Mouse (Mus musculus): ENCODE data around the gene Lzic. TPM values are rescaled to one million over a fixed set of nuclear protein-coding genes. Genes with fewer than 3 reads are reported as not detected.
"Not testable (repeated sequence)": the region's sequence is repeated elsewhere in the genome, so short reads cannot be mapped to it uniquely, and the experiment has no call there.

Gene Lzic
- total RNA-seq (2017) = 37.7 and 83.2 TPM in 2 replicates

DNA sequence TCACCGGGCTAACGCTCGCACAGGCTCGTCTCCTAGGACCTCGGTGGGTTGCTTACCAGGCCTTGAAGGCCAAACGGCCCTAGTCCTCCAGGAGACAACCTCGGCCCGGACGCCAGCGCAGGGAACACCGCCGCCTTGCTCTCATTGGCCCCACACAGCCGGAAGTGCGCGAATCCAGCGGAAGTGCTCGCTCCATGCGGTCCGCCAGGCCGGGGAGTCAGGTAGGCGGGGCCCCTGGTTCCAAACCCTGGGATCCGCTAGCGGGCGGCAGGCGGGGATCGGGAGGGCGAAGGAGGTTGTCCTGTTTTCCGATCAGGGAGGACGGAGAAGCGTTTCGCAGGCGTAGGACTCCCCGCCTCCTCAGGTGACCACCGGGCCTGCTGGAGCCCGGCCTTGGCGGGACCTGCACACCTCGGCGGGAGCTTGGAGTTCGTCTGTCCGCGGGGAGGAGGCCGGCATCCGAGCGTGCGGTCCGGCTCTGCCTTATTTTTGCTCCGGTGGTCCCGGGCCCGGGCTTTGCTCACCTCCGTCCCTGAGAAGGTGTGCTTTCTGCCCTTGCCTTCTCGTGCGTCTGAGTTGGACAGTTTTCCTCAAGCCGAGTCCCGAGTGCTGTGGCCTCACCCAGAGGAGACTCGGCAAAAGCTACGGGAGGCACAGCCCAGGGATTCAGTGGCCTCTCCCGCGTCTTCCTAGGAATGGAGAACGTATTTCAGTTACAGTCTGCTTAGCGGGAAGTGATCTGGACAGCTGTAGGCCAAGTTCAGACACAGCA lies at the start of gene Lzic, which contains the start of gene Nmnat1:
Gene Lzic, plus strand, starts transcription at position 177 of the 772 bp plus-strand sequence.
Gene Nmnat1, minus strand, starts transcription at position 150 of the 772 bp plus-strand sequence.
- peak; percentile 99 for ATAC-seq (replicated peaks; ENCODE audit: low read depth, poor library complexity, severe bottlenecking)

DNA sequence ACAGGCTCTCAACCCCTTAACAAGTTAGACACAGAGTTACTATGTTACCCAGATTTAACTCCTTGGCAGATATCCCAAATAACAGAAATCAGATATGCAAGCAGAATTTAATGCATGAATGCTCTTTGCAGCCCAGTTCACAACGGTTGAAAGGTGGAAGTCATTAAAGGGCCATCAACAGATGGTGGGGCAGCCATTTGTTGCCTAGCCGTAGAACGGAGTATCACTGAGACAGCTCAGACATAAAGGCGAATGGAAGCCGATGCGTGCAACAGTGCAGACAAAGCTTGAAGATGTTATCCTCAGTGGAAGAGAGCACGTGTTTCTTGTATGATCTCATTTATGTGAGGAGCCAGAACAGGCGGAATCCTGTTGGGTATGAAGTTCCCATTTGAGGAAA lies 44.5 kb upstream of the Lzic start:
- ATAC-seq (replicated peaks; ENCODE audit: low read depth, poor library complexity, severe bottlenecking) = no peak

DNA sequence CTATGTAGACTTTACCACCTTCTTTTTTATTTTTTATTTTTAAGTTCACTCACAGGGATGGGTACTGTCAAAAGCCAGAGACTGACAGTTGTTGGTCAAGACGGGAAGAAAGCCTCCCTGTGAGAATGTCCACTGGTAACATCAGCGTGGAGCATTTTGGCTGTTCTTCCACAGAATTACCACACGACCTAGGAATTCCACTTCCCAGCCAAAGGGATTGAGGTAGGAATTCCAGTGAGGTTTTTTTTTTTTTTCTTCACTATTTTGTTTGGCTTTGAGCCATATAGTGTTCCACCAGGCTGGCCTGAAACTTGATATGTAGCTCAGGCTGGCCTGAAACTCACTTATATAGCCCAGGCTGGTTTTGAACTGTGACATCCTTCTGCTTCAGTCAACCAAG lies 42.6 kb upstream of the Lzic start:
- ATAC-seq (replicated peaks; ENCODE audit: low read depth, poor library complexity, severe bottlenecking) = no peak

DNA sequence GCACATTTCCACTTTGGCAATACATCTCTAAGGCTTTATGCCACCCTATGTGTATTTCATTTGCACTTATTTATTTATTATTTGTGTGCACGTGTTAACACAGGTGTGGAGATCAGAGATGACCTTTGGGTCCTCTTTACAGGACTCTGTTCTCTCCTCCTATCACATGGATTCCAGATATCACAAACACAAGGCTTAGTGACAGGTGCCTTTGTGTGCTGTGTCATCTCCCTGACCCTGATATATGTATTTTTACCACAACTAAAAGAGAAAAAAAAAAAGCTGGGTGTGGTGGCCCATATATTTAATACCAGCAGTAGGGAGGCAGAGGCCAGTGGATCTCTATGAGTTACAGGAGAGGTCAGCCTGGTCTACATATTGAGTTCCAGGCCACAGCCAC lies 40.6 kb upstream of the Lzic start:
- no peak for ATAC-seq (replicated peaks; ENCODE audit: low read depth, poor library complexity, severe bottlenecking)

DNA sequence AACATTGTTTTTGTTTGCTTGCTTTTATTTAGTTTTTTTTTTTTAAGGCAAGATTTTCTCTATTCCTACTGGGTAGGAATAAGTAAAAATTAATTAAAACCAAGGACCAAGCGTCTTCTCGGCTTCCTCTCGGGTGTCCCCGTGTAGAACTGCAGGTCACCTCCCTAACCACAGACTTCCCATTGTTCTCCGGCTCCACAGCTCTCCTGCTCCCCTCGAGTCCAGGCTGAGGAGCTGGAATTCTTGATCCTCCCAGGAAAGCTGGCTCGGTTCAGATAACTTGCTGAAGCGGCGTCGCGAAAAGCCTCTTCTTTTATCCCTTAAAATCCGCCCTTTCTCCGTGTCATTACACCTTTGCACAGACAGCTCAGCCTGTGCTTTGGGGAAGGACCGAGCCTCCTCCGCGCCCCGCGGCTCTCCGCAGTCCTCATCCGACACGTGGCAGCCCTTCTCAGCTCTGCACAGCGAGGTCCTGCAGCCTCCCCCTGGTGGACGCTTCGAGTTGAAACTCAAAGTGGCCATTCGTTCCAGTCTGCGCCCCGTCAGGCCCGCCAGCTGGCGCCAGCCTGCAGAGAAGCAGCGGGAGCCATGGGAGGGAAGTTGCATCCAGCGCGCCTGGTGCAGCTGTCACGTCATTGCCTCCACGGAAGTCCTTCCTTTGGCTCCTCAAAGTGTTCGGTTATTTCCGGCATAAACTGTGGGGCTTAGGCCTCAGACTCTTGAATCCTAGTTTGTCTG lies 39.9 kb upstream of the Lzic start:
- ATAC-seq (replicated peaks; ENCODE audit: low read depth, poor library complexity, severe bottlenecking) = peak; percentile 99

DNA sequence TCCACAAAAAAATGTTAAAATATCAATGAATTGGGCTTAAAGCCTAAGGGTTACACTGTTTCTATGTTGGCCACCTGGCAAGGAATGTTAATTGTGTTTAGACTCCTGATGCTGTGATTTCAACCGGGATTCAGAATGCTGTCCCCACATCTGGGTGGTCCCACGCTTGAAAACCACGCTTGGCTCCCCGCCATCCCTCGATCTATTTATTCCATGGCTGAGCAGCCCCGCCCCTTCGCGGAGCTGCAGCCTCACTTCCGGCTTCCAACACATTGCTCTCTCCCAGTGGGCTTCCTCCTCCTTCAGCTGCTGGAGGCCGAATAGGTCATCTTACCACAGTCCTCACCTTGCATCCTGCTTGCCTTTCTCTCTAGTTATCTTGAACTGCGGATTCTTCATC lies 39.2 kb upstream of the Lzic start:
- ATAC-seq (replicated peaks; ENCODE audit: low read depth, poor library complexity, severe bottlenecking) = peak; percentile 52

DNA sequence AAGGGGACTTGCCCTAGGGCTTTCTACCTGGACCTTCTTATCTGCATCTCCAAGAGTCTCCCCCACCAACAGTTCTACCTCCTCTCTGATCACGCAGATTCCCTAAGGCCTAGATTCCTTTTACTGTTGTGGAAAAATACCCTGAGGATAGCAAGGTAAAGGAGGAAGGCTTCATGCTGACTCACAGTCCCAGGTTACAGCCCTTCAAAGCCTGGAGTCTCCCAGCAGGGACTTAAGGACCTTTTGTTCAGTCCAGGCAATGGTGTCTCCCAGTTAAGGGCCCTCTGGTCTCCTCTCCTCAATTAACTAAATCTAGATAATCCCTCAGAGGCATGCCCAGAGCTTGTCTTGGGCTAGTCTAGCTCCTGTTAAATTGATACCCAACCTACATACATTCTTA lies 38.7 kb upstream of the Lzic start:
- no peak for ATAC-seq (replicated peaks; ENCODE audit: low read depth, poor library complexity, severe bottlenecking)

DNA sequence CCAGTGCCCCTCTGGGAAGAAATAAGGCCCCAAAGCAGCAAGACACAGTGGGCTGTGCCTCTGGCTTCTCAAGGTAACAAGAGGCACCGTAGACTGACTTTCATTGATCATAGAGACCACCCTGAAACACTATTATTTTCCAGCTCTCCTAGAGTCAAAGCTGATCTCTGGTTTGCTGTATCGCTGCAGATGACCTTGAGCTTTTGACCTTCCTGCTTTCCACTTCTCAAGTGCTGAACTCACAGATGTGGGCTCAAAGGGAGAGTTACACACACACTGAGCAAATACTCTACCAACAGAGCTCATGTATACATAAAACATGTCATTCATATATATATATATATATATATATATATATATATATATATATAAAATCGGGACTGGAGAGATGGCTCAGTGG lies 34.4 kb upstream of the Lzic start:
- ATAC-seq (replicated peaks; ENCODE audit: low read depth, poor library complexity, severe bottlenecking) = no peak

DNA sequence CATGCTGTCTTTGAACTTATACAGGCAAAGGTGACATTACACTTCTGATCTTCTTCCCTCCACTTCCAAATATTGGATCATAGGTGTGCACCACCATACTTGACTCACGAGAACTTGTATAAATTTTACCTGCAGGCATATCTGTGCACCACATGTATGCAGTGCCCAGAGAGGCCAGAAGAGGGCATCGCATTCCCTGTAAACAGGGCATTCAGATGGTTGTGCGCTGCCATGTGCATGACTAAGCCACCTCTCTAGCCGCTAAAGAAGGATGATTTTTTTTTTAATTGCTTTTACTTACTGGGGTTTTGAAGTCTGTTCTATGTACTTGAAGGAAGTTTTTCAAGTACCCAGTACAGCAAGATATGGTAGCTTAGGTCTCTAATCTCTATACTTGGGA lies 31.4 kb upstream of the Lzic start:
- peak; percentile 75; the same call in 1 of the 2 replicates for ATAC-seq (replicated peaks; ENCODE audit: low read depth, poor library complexity, severe bottlenecking)

DNA sequence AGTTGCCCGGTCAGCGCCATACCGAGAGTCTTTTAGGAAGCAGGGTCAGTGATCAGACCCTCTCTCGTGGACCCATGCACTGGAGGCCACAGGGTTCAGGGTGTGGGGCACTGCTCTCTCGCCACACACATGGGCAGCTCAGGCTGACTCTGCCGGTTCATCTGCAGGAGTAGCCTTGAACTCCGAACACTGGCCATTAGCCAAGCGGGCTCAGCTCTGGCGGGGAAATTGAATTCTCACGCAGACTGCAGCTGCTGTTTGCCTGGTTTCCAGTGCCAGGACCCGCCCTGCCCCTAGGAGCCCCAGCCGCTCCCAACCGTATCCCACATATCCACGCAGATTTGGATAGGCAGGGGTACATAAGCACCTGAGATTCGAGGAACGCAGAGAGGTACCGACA lies 30.8 kb upstream of the Lzic start:
- no peak for ATAC-seq (replicated peaks; ENCODE audit: low read depth, poor library complexity, severe bottlenecking)

DNA sequence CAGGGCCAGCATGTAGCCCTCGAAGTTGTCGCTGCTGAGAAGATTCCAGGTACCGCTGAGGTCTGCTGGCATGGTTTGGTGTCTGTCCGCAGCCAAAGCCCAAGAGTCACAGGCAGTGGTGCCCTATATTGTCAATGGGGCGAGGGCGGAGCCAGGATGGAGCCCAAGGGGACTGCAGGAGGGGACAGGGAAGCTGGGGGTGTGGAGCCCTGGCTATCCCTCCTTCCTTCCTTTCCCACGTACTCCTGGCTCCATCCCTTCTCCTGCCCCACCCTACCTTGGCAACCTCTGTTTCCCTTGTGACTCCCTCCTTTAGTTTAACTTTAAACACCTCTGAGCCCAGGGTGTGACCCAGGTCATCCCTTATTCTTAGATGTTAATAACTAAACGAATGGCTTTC lies 30.1 kb upstream of the Lzic start, which contains the start of gene Rbp7:
Gene Rbp7, minus strand, starts transcription at position 100 of the 400 bp plus-strand sequence.
- ATAC-seq (replicated peaks; ENCODE audit: low read depth, poor library complexity, severe bottlenecking) = no peak

DNA sequence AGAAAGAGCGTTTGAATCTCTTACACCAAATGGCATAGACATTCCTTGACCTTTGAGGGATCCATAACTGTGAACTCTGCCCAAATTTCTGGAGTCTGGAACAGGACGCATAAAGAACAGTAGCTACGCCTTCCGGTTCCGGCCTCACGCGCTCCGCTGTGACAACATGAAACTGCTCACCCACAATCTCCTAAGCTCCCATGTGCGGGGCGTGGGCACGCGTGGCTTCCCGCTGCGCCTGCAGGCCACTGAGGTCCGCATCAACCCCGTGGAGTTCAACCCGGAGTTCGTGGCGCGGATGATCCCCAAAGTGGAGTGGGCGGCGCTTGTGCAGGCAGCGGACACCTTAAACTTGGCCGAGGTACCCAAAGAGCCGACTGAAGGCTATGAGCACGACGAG lies 27.9 kb upstream of the Lzic start:
- peak; percentile 57 for ATAC-seq (replicated peaks; ENCODE audit: low read depth, poor library complexity, severe bottlenecking)

DNA sequence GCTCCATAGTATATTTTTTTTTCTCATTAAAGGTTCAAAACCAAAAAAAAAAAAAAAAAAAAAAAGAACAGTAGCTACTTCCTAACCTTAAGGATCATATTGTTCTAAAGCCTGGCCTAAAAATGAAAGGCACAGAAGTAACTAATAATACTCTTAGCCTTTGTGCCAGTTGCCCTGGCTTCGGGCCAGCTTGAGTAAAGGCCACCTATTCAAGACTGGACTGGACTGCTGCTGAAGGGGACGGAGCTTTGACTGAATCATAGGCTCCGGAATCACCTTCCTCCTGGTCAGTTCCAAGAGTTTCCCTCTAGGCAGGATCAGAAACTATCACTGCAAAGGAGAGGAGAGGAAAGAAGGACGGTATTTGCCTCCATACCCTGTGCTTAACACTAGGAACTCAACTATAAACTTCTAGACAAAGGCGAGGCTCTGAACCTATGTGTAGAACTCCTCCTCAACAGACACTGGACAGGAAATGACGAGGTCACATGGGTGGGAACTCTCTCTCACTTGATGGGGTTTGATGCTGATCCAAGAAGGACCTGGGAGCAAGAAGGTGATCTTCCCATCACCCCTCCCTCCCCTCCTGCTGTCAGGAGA lies 27.1 kb upstream of the Lzic start:
- no peak for ATAC-seq (replicated peaks; ENCODE audit: low read depth, poor library complexity, severe bottlenecking)

DNA sequence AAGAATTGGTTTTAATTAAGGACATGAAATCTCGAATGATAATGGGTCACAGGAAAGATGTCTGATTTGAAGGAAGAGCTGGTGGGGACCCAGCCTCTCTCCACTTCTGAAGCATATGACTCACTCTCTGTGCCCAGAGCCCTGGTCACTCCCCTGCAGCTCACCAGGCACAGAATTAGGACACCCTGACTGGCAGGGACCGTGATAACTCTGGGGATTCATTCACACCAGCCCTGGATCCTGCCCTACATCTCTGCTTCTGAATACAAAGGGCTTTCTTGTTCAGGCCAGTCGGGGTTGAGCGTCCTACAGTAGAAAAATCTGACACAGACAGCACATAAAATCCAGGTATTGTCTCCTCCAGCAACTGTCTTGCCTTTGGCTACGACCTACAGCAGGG lies 26.5 kb upstream of the Lzic start:
- no peak for ATAC-seq (replicated peaks; ENCODE audit: low read depth, poor library complexity, severe bottlenecking)

DNA sequence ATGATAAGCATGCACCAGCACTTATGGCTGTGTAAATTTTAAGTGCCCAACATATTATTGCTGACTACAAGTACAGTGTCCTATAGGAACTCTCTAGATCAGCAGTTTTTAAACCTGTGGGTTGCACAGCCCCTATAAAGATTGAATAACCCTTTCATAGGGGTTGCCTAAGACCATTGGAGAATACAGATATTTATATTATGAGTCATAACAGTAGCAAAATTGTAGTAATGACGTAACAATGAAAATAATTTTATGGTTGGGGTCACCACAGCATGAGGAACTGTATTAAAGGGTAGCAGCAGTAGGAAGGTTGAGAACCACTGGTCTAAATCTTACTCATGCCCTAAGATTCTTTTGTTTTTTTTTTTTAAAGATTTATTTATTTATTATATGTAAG lies 25.6 kb upstream of the Lzic start:
- ATAC-seq (replicated peaks; ENCODE audit: low read depth, poor library complexity, severe bottlenecking) = no peak

DNA sequence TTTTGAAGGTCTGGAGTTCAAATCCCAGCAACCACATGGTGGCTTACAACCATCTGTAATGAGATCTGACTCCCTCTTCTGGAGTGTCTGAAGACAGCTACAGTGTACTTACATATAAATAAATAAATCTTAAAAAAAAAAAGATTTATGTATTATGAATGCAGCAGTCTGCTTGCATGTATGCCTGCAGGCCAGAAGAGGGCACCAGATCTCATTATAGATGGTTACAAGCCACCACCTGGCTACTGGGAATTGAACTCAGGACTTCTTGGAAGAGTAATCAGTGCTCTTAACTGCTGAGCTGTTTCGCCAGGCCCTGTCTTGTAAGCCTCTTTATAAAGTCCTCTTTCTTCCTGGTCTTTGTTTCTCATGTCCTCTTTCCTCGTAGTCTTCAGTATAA lies 24.6 kb upstream of the Lzic start:
- not testable (repeated sequence) for ATAC-seq (replicated peaks; ENCODE audit: low read depth, poor library complexity, severe bottlenecking)

DNA sequence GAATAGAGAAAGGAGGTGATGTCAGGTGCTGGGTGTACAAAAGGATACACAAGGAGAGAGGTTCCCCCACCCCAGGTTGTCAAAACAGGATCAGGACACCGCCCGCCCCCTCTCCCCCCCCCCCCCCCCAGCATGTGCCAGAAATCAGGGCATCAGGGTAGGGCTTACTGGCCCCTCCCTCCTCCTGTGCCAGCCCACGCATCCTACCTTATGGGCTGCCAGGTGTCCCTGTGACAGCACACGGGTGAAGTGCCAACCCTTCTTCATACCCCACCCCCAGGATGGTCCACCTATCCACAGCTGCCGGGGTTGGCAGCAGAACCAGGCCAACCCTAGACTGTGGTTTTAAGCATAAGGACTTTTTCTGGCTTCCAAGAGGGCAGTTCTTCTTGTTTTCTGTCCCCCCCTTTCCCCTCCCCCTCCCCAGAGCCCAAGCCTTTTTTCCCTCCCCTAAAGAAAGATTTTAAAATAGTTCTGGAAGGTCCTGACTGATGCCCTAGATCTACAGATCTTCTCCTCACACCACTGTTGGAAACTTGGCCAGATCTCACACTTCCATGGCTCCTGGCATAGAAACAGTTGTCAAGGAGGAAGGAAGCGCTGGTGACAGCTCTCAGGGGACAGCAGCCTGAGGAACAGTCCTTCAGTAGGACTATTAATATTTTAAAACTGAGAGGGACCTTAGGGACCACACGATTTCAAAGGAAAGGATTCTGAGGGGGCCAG lies 23.3 kb upstream of the Lzic start:
- ATAC-seq (replicated peaks; ENCODE audit: low read depth, poor library complexity, severe bottlenecking) = peak; percentile 30; the same call in 1 of the 2 replicates

DNA sequence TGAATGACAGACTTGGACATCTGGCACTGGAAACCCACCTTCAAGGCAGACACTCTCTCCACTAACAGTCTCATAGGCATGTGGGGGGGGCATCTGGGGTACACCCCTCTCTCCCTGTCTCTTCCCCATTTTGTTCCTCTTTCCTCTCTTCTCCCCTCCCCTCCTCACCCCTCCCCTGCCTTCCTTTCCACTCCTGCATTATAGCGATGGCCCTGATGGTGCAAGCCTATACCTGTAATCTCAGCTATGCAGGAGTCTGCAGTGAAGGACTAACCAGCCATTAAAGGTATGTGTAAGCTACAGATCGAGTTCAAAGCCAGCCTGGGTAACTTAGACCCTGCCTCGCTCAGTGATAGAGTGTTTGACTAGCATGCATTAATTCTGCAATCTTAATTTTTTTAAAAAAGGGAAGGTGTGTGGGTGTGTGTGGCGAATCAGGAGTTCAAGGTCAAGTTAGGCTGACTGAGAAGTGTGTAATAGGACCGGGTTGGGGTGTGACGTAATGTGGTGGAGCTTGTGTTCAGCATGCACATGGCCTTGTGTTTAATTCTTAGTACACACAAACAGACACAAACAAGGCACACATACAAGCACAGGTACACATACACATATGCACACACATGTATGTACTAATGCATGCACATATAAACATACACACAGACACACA lies 22.6 kb upstream of the Lzic start:
- peak; percentile 53 for ATAC-seq (replicated peaks; ENCODE audit: low read depth, poor library complexity, severe bottlenecking)

DNA sequence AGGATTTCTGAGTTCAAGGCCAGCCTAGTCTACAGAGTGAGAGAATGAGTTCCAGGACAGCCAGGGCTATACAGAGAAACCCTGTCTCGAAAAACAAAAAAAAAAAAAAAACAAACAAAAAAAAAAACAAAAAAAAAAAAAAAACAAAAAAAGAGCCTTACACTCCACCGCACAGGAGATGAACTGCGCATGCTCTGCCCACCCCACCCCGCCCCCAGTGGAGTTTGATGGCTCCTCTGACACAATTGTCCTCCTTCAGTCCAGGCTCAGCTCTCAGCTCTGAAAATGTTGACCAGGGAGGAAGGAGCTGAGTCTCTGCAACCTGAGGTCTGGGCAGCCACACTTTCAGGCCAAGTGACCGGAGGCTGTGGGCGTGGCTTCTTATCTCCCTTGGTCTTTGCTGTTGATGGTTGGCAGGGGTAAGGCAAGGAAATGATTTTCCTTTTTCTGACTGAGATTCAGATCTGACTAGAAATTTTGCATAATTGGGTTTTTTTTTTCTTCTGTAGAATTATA lies 21.5 kb upstream of the Lzic start:
- no peak for ATAC-seq (replicated peaks; ENCODE audit: low read depth, poor library complexity, severe bottlenecking)

DNA sequence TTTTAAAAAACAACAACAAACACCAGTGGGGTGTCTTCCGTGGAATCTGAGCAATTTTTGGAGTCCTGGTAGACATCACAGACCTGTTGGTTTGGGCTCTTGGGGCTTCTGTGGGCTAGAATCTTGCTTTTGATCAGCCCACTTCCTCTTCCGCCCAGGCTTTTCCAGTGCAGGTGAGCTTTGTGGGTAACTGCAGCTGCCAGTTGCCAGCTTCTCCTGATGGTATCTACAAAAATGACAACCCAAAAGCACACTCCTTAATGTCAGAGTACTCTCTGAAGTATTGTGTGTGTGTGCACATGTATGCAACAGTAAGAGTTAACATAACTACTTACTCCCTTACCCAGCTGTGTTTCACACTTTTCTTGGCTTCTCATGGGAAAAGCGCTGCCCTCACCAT lies 15.5 kb upstream of the Lzic start:
- ATAC-seq (replicated peaks; ENCODE audit: low read depth, poor library complexity, severe bottlenecking) = no peak

All from common myeloid progenitor, adult 5-6 weeks (primary cell).